Mouse (Mus musculus): ENCODE data around the gene Kmt2b.

Gene Kmt2b

GRCm38 (mm10) chr7:30588676-30589434 lies at the start of gene Kmt2b:
Kmt2b (minus strand) TSS chr7:30588726.
- peak; percentile 94 for DNase-seq

DNA sequence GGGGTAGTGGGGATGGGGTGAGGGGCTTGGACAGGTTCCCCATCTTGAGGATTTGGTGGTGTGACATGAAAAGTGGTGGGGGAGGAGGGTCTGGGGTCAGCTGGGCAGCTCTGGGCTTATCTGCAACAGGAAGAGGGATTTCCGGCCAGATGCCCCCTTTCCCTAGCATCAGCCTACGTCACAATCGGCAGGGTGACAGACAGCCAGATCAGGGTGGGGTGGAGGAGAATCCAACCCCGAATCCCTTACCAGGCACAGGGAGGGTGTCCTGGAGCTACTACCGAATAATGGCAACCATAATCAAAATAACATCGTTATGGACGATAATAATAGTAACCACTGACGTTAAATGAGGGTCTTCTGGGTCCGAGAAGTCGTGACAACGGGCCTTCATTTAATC lies 47.9 kb upstream of the Kmt2b start:
- DNase-seq, result no peak

DNA sequence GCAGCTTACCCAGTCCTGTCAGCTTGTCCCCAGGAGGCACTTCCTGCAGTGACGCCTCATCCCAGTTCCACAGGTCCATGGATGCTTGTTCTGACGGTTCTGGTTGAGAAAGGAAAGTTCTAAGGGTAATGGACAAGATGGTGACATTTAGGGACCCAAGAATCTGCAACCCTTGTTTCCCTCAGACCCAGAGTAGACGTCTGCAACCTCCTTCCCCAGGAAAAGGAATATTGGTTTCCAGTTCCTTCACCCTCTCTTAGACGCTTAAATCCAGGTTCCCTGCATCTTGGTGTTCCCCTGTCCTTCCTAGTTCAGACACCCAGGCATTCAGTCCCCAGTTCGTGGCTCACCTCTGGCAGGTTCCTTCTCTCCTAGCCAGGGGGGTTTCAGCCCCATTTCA lies 47.2 kb upstream of the Kmt2b start, which contains the start of gene Etv2:
Gene Etv2, minus strand, starts transcription at position 101 of the 400 bp plus-strand sequence.
- DNase-seq, result no peak

- peak; percentile 38 for DNase-seq
These were observed 46.1 kb upstream of the Kmt2b start for GRCm38 (mm10) chr7:30634621-30635020.

- no peak for DNase-seq
These were observed 45.4 kb upstream of the Kmt2b start for GRCm38 (mm10) chr7:30633762-30634412.

- no peak for DNase-seq
These were observed 40.5 kb upstream of the Kmt2b start for GRCm38 (mm10) chr7:30629013-30629412.

- no peak for DNase-seq
These were observed 38.1 kb upstream of the Kmt2b start for GRCm38 (mm10) chr7:30626647-30627046.

DNA sequence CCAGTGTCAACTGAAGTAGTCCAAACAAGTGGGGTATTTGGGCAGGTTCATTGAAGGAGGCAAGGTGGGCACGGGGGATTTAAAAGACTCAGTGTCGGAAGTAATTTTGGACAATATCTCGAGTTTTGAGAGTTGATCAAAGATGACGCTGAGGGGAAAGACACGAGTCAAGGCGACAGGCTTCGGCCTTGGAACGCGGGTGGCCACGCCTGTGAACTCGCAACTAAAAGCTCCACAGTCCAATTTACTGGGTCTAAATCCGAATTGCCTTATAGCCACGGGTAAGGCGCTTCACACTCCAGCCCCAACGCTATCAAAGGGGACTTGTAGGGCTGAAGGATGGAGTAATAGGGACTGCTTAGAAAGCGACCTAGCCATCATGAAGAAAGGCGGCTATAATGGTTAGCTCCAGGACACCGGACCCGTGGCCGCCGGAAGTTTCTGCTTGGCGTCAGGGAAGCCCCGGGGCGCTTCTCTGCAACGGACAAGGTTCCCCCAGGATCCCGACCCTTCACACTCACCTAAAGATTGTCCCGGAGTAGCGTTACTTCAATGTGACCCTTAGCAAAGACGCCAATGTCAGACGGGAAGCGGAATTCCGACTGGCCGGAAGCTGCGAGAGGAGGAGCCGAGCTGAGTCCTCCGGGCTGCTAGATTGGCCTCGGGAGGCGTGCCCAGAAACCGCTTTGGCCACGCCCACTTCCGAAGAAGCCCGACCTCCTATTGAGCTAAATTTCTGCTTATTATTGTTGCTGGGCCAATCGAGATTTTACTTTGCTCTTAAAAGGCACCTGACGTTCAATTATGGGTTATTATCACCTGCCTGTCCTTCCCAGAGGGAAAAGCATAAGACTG lies 37.2 kb upstream of the Kmt2b start, which contains the start of gene Cox6b1:
Gene Cox6b1, minus strand, starts transcription at position 622 of the 855 bp plus-strand sequence.
- DNase-seq, result peak; percentile 87

GRCm38 (mm10) chr7:30619202-30619601 lies 30.7 kb upstream of the Kmt2b start:
- peak; percentile 27 for DNase-seq

DNA sequence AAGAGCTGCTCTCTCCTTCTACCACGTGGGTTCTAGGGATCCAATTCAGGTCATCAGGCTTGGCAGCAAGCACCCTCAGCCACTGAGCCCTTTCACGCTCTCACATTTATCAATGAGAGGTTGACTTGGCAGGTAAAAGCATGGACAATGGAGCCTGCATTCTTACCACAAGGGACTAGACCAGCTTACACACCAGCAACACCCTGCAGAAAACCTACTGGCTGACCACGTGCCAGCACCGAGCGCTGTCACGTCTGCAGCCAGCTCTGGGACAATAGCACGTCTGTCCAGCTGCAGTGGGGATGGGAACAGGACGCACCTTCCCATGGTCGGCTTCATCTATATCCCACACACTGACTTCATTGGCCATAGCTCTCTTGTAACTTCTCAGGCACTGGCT lies 30.1 kb upstream of the Kmt2b start:
- no peak for DNase-seq

DNA sequence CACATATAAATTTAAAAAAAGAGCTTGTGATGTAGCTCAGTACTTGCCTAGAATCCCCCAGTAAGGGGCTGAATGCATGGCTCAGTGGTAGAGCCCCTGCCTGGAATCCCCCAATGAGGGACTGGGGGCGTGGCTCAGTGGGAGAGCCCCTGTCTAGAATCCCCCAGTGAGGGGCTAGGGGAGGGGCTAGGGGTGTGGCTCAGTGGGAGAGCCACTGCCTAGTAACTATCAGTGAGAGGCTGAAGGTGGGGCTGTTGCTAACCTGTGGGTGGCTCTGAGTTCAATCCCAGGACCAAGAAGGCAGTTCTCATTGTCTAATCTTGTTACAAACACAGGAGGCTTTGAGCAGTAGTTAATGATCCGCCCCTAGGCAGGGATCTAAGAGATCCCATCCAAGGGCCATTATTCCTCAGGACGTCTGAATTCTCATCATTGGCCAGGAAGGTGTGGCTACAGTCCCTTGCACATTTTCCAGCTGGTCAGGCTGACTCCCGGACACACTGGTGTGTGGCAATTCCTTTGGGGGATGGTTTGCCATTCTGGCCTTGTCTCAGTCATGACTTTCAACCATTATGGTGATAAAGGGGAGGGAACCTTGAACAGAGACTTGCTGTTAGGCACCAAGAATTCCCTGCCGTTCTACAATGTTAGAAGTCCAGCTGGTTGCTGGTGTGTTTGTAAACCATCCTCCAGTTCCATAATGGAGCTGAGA lies 26.7 kb upstream of the Kmt2b start:
- no peak for DNase-seq

GRCm38 (mm10) chr7:30614454-30614853 lies 25.9 kb upstream of the Kmt2b start:
- DNase-seq, result no peak

DNA sequence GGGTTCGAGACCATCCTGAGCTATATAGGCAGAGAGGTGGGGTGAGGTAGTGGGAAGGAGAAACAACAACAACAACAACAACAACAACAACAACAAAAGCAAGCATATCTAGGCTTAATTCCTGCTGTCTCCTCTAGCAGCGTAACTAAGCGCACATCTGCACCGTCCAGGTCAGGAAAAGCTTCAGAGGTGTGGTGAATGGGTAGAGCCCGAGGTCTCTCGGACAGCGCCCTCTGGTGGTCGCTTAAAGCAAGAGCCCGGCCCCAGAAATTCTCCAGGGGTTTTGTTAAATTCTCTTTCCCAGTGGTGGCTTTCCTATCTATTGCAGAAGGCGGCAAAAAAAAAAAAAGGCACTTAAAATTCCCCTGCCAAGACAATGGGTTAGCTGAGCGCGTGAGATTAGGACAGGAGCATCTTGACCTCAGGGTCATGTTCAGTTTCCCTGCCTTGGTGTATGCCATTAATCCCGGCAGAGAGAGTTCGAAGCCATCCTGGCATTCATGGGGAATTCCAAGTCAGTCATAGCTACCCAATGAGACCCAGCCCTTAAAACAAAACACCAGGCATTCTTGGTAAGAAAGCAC lies 25.1 kb upstream of the Kmt2b start:
- DNase-seq, result peak; percentile 72

- no peak for DNase-seq
These were observed 24.3 kb upstream of the Kmt2b start, which contains the start of gene Upk1a for GRCm38 (mm10) chr7:30612654-30613402. Upk1a (minus strand) TSS chr7:30612847.

GRCm38 (mm10) chr7:30610043-30610442 lies 21.5 kb upstream of the Kmt2b start:
- no peak for DNase-seq

- DNase-seq, result no peak
These were observed 19.9 kb upstream of the Kmt2b start for GRCm38 (mm10) chr7:30608476-30608875.

GRCm38 (mm10) chr7:30607706-30608309 lies 19.3 kb upstream of the Kmt2b start:
- DNase-seq, result peak; percentile 78

- DNase-seq, result no peak
These were observed 16.4 kb upstream of the Kmt2b start for GRCm38 (mm10) chr7:30604944-30605343.

- DNase-seq, result no peak
These were observed 15.9 kb upstream of the Kmt2b start for GRCm38 (mm10) chr7:30604424-30604823.

DNA sequence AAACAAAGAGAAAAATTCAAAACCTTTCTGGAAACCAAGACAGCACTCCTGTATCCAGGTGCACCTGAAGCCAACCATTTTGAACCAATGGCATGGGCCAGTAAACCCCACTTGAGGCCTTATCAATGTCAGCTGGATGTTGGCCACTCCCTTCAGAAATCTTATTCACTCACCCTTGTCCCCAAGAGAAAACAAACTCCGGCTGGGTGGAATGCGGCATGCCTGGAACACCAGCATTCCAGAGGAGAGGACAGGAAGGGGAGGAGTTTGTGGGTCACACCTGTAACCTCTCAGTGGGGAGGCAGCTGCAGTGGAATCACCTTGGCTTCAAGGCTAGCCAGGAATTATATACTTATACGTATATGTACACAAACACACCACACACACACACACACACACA lies 14.1 kb upstream of the Kmt2b start:
- peak; percentile 72 for DNase-seq

DNA sequence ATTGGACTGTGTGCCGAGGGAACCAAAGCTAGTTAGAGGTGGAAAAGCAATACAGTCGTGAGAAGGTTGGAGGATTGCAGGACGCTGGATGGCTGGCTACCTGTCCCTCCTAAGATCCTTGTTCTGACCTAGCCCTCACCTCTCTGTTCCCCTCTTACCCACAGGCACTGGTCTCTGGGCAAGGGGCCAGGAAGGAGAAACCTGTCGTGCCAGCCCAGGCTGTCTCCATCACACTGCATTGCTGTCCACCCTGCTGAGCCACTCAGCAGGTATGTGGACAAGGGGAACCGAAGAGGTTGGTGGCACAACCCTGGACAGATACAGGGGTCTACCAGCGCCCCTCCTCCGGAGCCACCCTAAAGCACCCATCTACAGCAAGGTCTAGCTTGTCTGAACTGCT lies 12.1 kb upstream of the Kmt2b start:
- DNase-seq, result peak; percentile 78

Data from lung, postnatal 14 days (tissue).